Mouse (Mus musculus) liver, adult 2 months (tissue): ENCODE measurements around the gene Ryr3.

Experiments
- CTCF ChIP-seq: fragments of 200-500 bp; IDR thresholded peaks from 2 replicates; pipeline ENCODE4 v1.5.1; 2011; ENCODE audit warnings: low read depth, low read length, control low read depth
- POLR2A ChIP-seq: fragments of 200-500 bp; IDR thresholded peaks from 2 replicates; pipeline ENCODE4 v1.6.1; 2011; ENCODE audit warnings: low read length, control low read depth; ENCODE audit not compliant: insufficient read depth; ENCODE audit errors: extremely low read depth

DNA sequence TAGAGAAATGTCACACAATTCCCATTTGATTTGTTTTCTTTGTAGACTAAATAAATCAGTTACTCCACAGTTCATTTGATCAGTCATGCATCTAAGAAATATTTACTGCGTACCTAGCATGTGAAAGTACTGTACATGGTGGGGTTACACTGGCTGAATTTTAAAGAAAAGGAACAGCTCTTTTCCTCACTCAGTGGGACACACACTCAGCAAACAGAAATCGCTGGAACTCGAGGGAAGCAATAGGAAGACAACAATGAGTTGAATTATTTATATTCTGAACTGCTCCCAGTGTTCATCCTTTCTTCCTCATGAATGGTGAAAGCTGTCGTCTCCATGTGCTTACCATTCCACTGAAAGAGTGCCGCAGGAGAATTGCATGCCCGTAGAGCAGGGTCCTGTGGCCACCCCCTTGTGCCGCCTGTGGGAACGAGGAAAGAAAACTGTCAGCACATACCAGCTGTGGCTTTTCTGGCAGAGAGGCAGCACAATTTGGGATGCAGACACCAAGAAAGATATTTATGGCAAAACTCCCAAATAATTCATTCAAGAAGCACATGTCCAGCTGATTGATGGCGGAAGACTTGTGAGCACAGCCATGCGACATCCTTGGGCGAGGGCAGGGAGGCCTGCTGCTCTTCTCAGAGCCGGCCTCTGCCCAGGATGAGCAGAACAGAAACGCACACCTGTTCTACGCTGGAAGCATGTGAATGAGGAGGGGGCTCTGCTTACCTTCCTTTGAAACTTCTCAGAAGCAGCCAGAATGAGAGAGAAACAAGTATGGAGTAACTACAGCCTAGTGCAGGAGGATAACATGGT, 249.9 kb downstream of the Ryr3 start:
- no peak for TF ChIP-seq CTCF
- no peak for TF ChIP-seq POLR2A
